Mouse (Mus musculus) layer of hippocampus, postnatal 25 days (tissue): ENCODE data around the gene Rnft2. TPM values are rescaled to one million over a fixed set of nuclear protein-coding genes. Genes with fewer than 3 reads are reported as not detected.

Experiments used
- DNase-seq, 2 experiments: peaks; one replicate each; pipeline ENCODE4 v3.0.0; 2022; ENCODE audit warnings: mixed read lengths in 2 of 2, low spot score in 1 of 2; ENCODE audit errors: extremely low spot score in 1 of 2
- total RNA-seq, 2 experiments: library from RNA; stranded (reverse); gene quantifications; 2 replicates each; pipeline ENCODE4 v1.2.3; 2021

The Rnft2 gene
- total RNA-seq, 2 experiments from 2014 or later: 69.4 to 69.8 TPM

DNA sequence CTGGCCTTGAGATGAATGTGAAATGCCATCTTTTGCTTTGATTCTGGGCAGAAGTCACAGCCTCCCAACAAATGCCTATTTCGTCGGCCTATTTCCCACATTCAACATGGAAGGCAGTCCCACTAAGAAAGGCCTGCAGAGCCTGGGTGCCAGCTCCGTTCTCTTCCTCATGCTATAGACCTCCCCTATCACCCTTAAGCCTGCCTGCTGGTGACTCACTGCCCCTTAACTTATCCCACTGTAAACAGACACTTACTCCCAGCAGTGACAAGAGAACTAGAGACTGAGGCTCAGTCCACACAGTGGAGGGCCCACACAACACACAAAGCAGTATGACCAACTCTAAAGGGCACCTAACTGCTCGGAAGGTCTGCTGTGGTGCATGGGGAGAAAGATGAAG is 100.6 kb downstream of the Rnft2 start:
- DNase-seq: no peak

DNA sequence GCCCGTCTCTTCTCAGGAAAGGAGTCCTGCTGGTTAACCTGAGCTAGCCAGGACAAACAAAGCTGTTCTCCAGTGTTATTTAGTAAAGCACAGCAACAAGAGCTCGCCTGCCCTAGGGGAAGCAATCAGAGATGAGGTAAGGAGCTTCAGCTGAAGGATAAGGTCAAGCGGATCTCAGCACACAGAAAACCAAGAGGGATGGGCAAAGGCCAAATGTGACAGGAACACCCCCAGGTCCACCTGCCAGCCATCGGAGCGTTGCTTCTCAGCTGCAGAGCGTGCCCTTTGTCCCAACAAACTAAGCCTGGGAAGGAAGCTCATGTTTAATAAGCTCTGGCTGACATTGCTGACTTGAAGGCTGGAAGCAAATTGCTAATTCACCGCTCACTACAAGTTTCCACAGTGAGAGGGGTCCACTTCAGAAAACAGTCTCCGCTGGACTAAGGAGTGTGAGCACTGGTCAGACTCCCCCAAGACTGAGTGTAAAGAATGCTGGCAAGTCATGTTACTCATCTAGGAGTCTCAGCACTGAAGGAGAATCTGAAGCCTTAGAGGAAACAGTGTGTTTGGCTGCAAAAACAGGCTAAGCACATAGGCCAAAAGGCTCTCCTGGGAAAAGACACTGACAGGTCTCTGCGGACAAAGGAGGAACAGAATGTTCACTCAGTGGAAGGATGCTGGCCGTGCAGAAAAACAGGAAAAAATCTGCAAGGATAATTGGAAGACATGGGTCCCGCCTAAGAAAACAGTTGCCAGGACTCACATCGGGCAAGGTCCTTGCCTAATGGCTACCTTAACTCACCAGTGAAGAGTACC is 101.5 kb downstream of the Rnft2 start:
- no peak for DNase-seq

- no peak for DNase-seq
Observed at GRCm38 (mm10) chr5:118142471-118142870, 102.4 kb downstream of the Rnft2 start.

Other genes with a start within 250 kb of the Rnft2 start
- gene Tesc, start 217.4 kb downstream of the Rnft2 start, total RNA-seq: 100 to 1,000 TPM in 1 of 2 experiments, 10 to 100 TPM in 1; 80.0 to 100 TPM
- 10 to 100 TPM; 35.7 to 39.3 TPM for gene Fbxw8, start 89.7 kb downstream of the Rnft2 start, total RNA-seq
- 10 to 100 TPM; 32.8 to 36.2 TPM for gene Hrk, start 80.5 kb downstream of the Rnft2 start, total RNA-seq
- 10 to 100 TPM; 12.6 to 15.4 TPM for gene 2410131K14Rik, start 111 bp upstream of the Rnft2 start, total RNA-seq